Mouse (Mus musculus) layer of hippocampus, adult 6 months (tissue): Measurements from ENCODE around the gene Retnlb. TPM values are rescaled to one million over a fixed set of nuclear protein-coding genes. Genes with fewer than 3 reads are reported as not detected.

Experiments used
- long read RNA-seq, 2 experiments: library from polyadenylated mRNA; unstranded; transcript quantifications; one replicate each; pipeline ENCODE4 v2.0.0; 2019 to 2020
- polyA plus RNA-seq: library from polyadenylated mRNA; unstranded; fragments of <200 nt; fragmentation: Nextera tagmentation; gene quantifications from 2 replicates; pipeline ENCODE4 v1.2.3, GENCODE M21; 2021

Retnlb gene
- polyA plus RNA-seq: not detected in 2 replicates
- long read RNA-seq, experiment 1: 0 reads
- long read RNA-seq, experiment 2: 0 reads

DNA sequence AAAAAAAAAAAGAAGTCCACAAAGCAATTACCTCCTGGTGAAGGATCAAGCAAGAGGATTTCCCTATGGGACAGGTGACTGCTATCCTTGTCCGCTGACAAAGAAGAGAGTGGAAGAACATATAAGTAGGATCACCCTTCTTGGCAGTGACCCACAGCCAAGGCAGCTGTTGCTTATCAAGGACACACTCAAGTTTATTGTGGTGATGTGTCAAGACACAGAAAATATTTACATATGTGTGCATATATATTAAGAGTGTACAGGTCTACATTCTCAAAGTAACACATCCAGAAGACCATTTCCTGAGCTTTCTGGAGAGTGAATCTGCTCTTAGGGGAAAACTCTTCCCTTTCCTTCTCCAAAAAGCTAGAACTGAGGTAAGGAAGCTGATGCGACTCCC, at the start of gene Retnlb:
Gene Retnlb, plus strand, starts transcription at position 162 of the 400 bp plus-strand sequence.

DNA sequence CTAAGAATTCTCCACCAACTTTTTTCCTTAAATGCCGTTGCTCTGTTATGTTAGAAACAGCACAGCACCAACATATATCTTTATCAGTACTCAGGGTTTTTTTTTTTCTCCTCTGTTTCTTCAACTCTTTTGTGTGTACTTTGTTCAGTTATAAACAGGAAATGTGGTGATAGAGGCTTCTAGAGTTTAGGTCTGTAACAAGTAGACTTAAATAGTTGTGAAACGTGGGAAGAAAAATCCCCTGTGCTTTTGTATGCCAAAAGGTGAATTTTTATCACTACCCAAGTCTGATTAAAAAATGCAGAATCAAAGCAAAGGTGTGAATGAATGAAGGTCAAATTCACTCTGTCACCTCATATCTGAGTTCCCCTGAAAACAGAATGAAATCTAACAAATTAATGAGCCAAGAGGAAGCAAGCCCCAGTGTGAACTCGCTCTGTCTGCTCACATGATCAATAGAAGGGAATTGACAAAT, 44.6 kb upstream of the Retnlb start, which contains the start of gene Trat1:
Gene Trat1, minus strand, starts transcription at position 51 of the 475 bp plus-strand sequence.

DNA sequence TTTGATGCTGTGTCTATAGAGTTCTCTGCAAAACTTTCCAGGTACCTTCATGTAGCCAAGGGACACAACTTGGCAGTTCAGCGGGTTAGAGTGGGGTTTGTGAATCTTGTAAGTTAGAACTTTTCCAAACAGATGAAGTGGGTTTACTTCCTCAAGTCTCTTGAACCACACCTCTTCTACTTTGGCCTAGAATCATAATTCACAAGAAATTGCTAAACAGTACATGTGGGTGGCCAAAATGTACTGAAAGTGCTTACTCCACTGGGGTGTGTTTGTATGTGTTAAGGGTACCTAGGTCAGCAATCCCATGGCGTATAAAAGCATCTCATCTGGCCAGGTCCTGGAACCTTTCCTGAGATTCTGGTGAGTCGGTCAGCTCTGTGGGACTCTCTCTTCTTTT, 25.6 kb downstream of the Retnlb start, which contains the start of gene Retnla:
Gene Retnla, plus strand, starts transcription at position 286 of the 400 bp plus-strand sequence.

Other genes with a start within 250 kb of the Retnlb start
- gene Trat1, start 44.8 kb upstream of the Retnlb start, polyA plus RNA-seq: not detected in 2 replicates
- not detected in 2 replicates for gene Retnla, start 25.7 kb downstream of the Retnlb start, polyA plus RNA-seq
- gene Retnlg, start 55.8 kb downstream of the Retnlb start, polyA plus RNA-seq: not detected in 2 replicates
- gene Dzip3, start 177.3 kb downstream of the Retnlb start, polyA plus RNA-seq: 17.1 and 19.5 TPM in 2 replicates
- gene Cip2a, start 177.3 kb downstream of the Retnlb start, polyA plus RNA-seq: 0.63 TPM in 2 replicates
- 0.56 and 0.64 TPM in 2 replicates for gene Myh15, start 240.6 kb downstream of the Retnlb start, polyA plus RNA-seq